Mouse (Mus musculus): ENCODE measurements around the gene Oas1g. TPM values are rescaled to one million over a fixed set of nuclear protein-coding genes. Genes with fewer than 3 reads are reported as not detected.
A peak's percentile ranks its signal among the peaks of the same experiment; 100 is the strongest.

The Oas1g gene
- total RNA-seq, 2 experiments from 2014 or later = 0.14 TPM; not detected in 1

GRCm38 (mm10) chr5:120871469-120871868 is 15.9 kb downstream of the Oas1g start:
- no peak overlapping the region for H3K4me3 ChIP-seq
- no peak overlapping the region for H3K27ac ChIP-seq
- TF ChIP-seq CTCF (IDR thresholded peaks at IDR 0.05) = no peak
- DNase-seq = no peak
- intact Hi-C loops (cut with DNase I) = no loop called here

GRCm38 (mm10) chr5:120870782-120871181 is 16.6 kb downstream of the Oas1g start:
- TF ChIP-seq CTCF (IDR thresholded peaks at IDR 0.05) = no peak
- DNase-seq = no peak
- Histone ChIP-seq H3K4me3 (no peak overlapping the region), H3K27ac (no peak overlapping the region)
- intact Hi-C loops (cut with DNase I) = no loop called here

- no peak for DNase-seq
- no peak for TF ChIP-seq CTCF (IDR thresholded peaks at IDR 0.05)
- no peak overlapping the region for H3K4me3 ChIP-seq
- no peak overlapping the region for H3K27ac ChIP-seq
- intact Hi-C loops (cut with DNase I) = no loop called here
Measured at GRCm38 (mm10) chr5:120870081-120870480, 17.3 kb downstream of the Oas1g start.

GRCm38 (mm10) chr5:120869436-120870015 is 17.9 kb downstream of the Oas1g start:
- Histone ChIP-seq H3K4me3 (no peak overlapping the region), H3K27ac (no peak overlapping the region)
- intact Hi-C loops (cut with DNase I) = no loop called here
- TF ChIP-seq CTCF (IDR thresholded peaks at IDR 0.05) = no peak
- DNase-seq = no peak

- intact Hi-C loops (cut with DNase I) = no loop called here
- no peak overlapping the region for H3K27ac ChIP-seq
- no peak for DNase-seq
- no peak overlapping the region for H3K4me3 ChIP-seq
- peak; percentile 26; the same call in 1 of the 2 replicates for TF ChIP-seq CTCF (IDR thresholded peaks at IDR 0.05)
Measured at GRCm38 (mm10) chr5:120865336-120865860, 22.0 kb downstream of the Oas1g start.

GRCm38 (mm10) chr5:120861121-120861520 is 26.3 kb downstream of the Oas1g start, which contains the start of gene Oas1h:
Gene Oas1h, plus strand, starts transcription at chr5:120861421.
- TF ChIP-seq CTCF (IDR thresholded peaks at IDR 0.05) = no peak
- Histone ChIP-seq H3K4me3 (no peak within 1 kb of the TSS), H3K27ac (no peak within 1 kb of the TSS)
- no peak for DNase-seq
- intact Hi-C loops (cut with DNase I) = no loop called here

GRCm38 (mm10) chr5:120859241-120859640 is 28.2 kb downstream of the Oas1g start:
- intact Hi-C loops (cut with DNase I) = no loop called here
- DNase-seq = no peak
- TF ChIP-seq CTCF (IDR thresholded peaks at IDR 0.05) = no peak
- Histone ChIP-seq H3K4me3 (no peak overlapping the region), H3K27ac (no peak overlapping the region)

GRCm38 (mm10) chr5:120849601-120850136 is 37.7 kb downstream of the Oas1g start:
- peak; percentile 17 for DNase-seq
- intact Hi-C loops (cut with DNase I) = no loop called here
- H3K4me3 ChIP-seq = no peak overlapping the region
- TF ChIP-seq CTCF (IDR thresholded peaks at IDR 0.05) = peak; percentile 48
- no peak overlapping the region for H3K27ac ChIP-seq

GRCm38 (mm10) chr5:120847067-120847466 is 40.3 kb downstream of the Oas1g start, which contains the start of gene Oas1f:
Gene Oas1f, plus strand, starts transcription at chr5:120847367.
- H3K4me3 ChIP-seq = no peak within 1 kb of the TSS
- DNase-seq = no peak
- no peak within 1 kb of the TSS for H3K27ac ChIP-seq
- TF ChIP-seq CTCF (IDR thresholded peaks at IDR 0.05) = no peak
- intact Hi-C loops (cut with DNase I) = no loop called here

GRCm38 (mm10) chr5:120844713-120845112 is 42.7 kb downstream of the Oas1g start:
- intact Hi-C loops (cut with DNase I) = no loop called here
- peak; percentile 24 for DNase-seq
- TF ChIP-seq CTCF (IDR thresholded peaks at IDR 0.05) = no peak
- H3K4me3 ChIP-seq = no peak overlapping the region
- H3K27ac ChIP-seq = no peak overlapping the region

- TF ChIP-seq CTCF (IDR thresholded peaks at IDR 0.05) = peak; percentile 74
- H3K4me3 ChIP-seq = no peak overlapping the region
- H3K27ac ChIP-seq = no peak overlapping the region
- intact Hi-C loops (cut with DNase I) = no loop called here
- no peak for DNase-seq
Measured at GRCm38 (mm10) chr5:120836731-120837585, 50.5 kb downstream of the Oas1g start.

- no peak for DNase-seq
- intact Hi-C loops (cut with DNase I) = no loop called here
- Histone ChIP-seq H3K27ac (no peak overlapping the region), H3K4me3 (no peak overlapping the region)
- no peak for TF ChIP-seq CTCF (IDR thresholded peaks at IDR 0.05)
Measured at GRCm38 (mm10) chr5:120833335-120834280, 53.8 kb downstream of the Oas1g start.
